Mouse (Mus musculus) MEL (cell line): ENCODE results near the gene Tlk1. TPM values are rescaled to one million over a fixed set of nuclear protein-coding genes. Genes with fewer than 3 reads are reported as not detected.

ENCODE experiments used
- DNase-seq: peaks from one replicate; pipeline ENCODE4 v3.0.0; 2011; ENCODE audit warnings: low read depth, low spot score
- H3K27ac ChIP-seq: 2 replicates; pipeline ENCODE4 v1.5.1; 2012; ENCODE audit warnings: low read depth, mild to moderate bottlenecking, control low read depth, low read length, moderate library complexity; ENCODE audit not compliant: control insufficient read depth
- H3K27me3 ChIP-seq, 2 experiments: fragments of 150-350 bp in 1 of 2; sonication (generic) in 1 of 2; 2 replicates each; pipeline ENCODE4 v1.6.1; 2012; ENCODE audit warnings: low read length in 2 of 2, mild to moderate bottlenecking in 2 of 2, improper control_type of control experiment in 1 of 2, moderate library complexity in 1 of 2; ENCODE audit not compliant: insufficient read depth in 2 of 2, control insufficient read depth in 1 of 2
- H3K36me3 ChIP-seq, 2 experiments: 2 replicates each; pipeline ENCODE4 v1.6.1; 2012 to 2014; ENCODE audit warnings: low read length in 2 of 2, improper control_type of control experiment in 1 of 2, inconsistent platforms in 1 of 2, mild to moderate bottlenecking in 1 of 2; ENCODE audit not compliant: insufficient read depth in 2 of 2, control insufficient read depth in 1 of 2
- H3K4me1 ChIP-seq, 2 experiments: fragments of 150-350 bp in 1 of 2; sonication (generic) in 1 of 2; 2 replicates each; pipeline ENCODE4 v1.6.1; 2012; ENCODE audit warnings: low read length in 2 of 2, improper control_type of control experiment in 1 of 2, mild to moderate bottlenecking in 1 of 2; ENCODE audit not compliant: insufficient read depth in 2 of 2, control insufficient read depth in 1 of 2
- H3K4me3 ChIP-seq, 2 experiments: fragments of 150-350 bp in 1 of 2; sonication (generic) in 1 of 2; 2 replicates each; pipeline ENCODE4 v1.5.1; 2012; ENCODE audit warnings: low read depth in 2 of 2, low read length in 2 of 2, mild to moderate bottlenecking in 2 of 2, moderate library complexity in 2 of 2, control low read depth in 1 of 2, improper control_type of control experiment in 1 of 2; ENCODE audit not compliant: control insufficient read depth in 1 of 2, insufficient read depth in 1 of 2
- H3K79me2 ChIP-seq: 2 replicates; pipeline ENCODE4 v1.6.1; 2012; ENCODE audit warnings: mild to moderate bottlenecking, low read length, moderate library complexity; ENCODE audit not compliant: control insufficient read depth, poor library complexity, insufficient read depth
- H3K9ac ChIP-seq: 2 replicates; pipeline ENCODE4 v1.6.1; 2012; ENCODE audit warnings: low read depth, mild to moderate bottlenecking, control low read depth, low read length, moderate library complexity; ENCODE audit not compliant: control insufficient read depth, poor library complexity, severe bottlenecking
- H3K9me3 ChIP-seq: fragments of 150-350 bp; sonication (generic); replicated peaks from 2 replicates; pipeline ENCODE4 v1.6.1; 2012; ENCODE audit warnings: mild to moderate bottlenecking, low read length, improper control_type of control experiment, moderate library complexity; ENCODE audit not compliant: insufficient read depth
- CTCF ChIP-seq, 3 experiments: IDR thresholded peaks in 2 of 3; conservative IDR thresholded peaks in 1 of 3; 2 replicates each; pipeline ENCODE4 v1.5.1; 2011 to 2012; ENCODE audit warnings: low read length in 3 of 3, low read depth in 2 of 3, mild to moderate bottlenecking in 2 of 3, improper control_type of control experiment in 1 of 3, inconsistent platforms in 1 of 3, mixed read lengths in 1 of 3, moderate library complexity in 1 of 3; ENCODE audit not compliant: control insufficient read depth in 1 of 3, insufficient read depth in 1 of 3, poor library complexity in 1 of 3, severe bottlenecking in 1 of 3
- E2F4 ChIP-seq: IDR thresholded peaks from 2 replicates; pipeline ENCODE4 v1.6.1; 2011; ENCODE audit warnings: low read depth, low read length, improper control_type of control experiment, borderline replicate concordance
- KAT2A ChIP-seq: conservative IDR thresholded peaks from 2 replicates; pipeline ENCODE4 v1.6.1; 2012; ENCODE audit warnings: low read depth, low read length, improper control_type of control experiment, inconsistent platforms
- NELFE ChIP-seq: IDR thresholded peaks from 2 replicates; pipeline ENCODE4 v1.6.1; 2011; ENCODE audit warnings: low read depth, low read length, improper control_type of control experiment
- POLR2A ChIP-seq, 2 experiments: IDR thresholded peaks; 2 replicates each; pipeline ENCODE4 v1.6.1; 2011 to 2012; ENCODE audit warnings: low read length in 2 of 2, mild to moderate bottlenecking in 2 of 2, control low read depth in 1 of 2, improper control_type of control experiment in 1 of 2, low read depth in 1 of 2, moderate library complexity in 1 of 2; ENCODE audit not compliant: control insufficient read depth in 1 of 2, insufficient read depth in 1 of 2, poor library complexity in 1 of 2
- SMC3 ChIP-seq: IDR thresholded peaks from 2 replicates; pipeline ENCODE4 v1.6.1; 2011; ENCODE audit warnings: low read depth, low read length, improper control_type of control experiment
- TBP ChIP-seq: IDR thresholded peaks from 2 replicates; pipeline ENCODE4 v1.8.0; 2011; ENCODE audit warnings: low read depth, low read length, improper control_type of control experiment
- ZNF384 ChIP-seq: IDR thresholded peaks from 2 replicates; pipeline ENCODE4 v1.6.1; 2012; ENCODE audit warnings: low read depth, mild to moderate bottlenecking, inconsistent platforms, low read length, improper control_type of control experiment
- polyA plus RNA-seq, 2 experiments: library from polyadenylated mRNA; stranded (reverse) in 1 of 2; unstranded in 1 of 2; fragments of >175 nt in 1 of 2; fragments of >200 nt in 1 of 2; gene quantifications; 2 replicates each; pipeline versions ENCODE4 v1.2.1 to v1.2.4; 2012; ENCODE audit warnings: low replicate concordance in 2 of 2, low read depth in 1 of 2; ENCODE audit not compliant: insufficient read length in 2 of 2, insufficient read depth in 1 of 2, missing spikeins in 1 of 2
- total RNA-seq: library from RNA; depleted of rRNA; stranded (reverse); fragments of 300-350 nt; gene quantifications from 2 replicates; pipeline ENCODE4 v1.2.3, GENCODE M21; 2012; rRNA removed

Gene Tlk1
- total and polyA plus RNA-seq, 3 experiments = 20.5 to 57.0 (median 56.6) TPM

- H3K9ac ChIP-seq = no peak overlapping the region
- H3K9me3 ChIP-seq = no peaks in the 10 kb centered on the region
These were observed 158.5 kb downstream of the Tlk1 start for GRCm38 (mm10) chr2:70667016-70667415.

GRCm38 (mm10) chr2:70663764-70664163, 161.8 kb downstream of the Tlk1 start:
- TF ChIP-seq ZNF384 (no peak), SMC3 (no peak), CTCF (IDR thresholded peaks at IDR 0.05 in 2 of 3, conservative IDR thresholded peaks at IDR 0.05 in 1 of 3; ENCODE audit: control insufficient read depth in 1 of 3, insufficient read depth in 1 of 3, low read depth in 2 of 3, low read length in 3 of 3, poor library complexity in 1 of 3, severe bottlenecking in 1 of 3) (peak in 1 of 3 experiments; percentile 37; a peak in 3 of 6 replicates), POLR2A (IDR thresholded peaks at IDR 0.05; ENCODE audit: control insufficient read depth in 1 of 2, insufficient read depth in 1 of 2, low read depth in 1 of 2, low read length in 2 of 2, poor library complexity in 1 of 2) (no peak), KAT2A (no peak), TBP (no peak)
- Histone ChIP-seq H3K9ac (no peak overlapping the region), H3K27me3 (no peaks in the 10 kb centered on the region), H3K9me3 (no peaks in the 10 kb centered on the region), H3K4me1 (peaks cover 7 to 18% of the 10 kb centered on the region in 2 experiments), H3K36me3 (peaks cover 8 to 31% of the 10 kb centered on the region in 2 experiments; a peak in 3 of 4 replicates), H3K4me3 (no peak overlapping the region), H3K79me2 (peaks cover 58% of the 10 kb centered on the region), H3K27ac (no peak overlapping the region)
- DNase-seq = peak; percentile 45

More at GRCm38 (mm10) chr2:70667016-70667415, 158.5 kb downstream of the Tlk1 start:
- Histone ChIP-seq H3K4me1 (peaks cover 7 to 11% of the 10 kb centered on the region in 2 experiments), H3K27me3 (no peaks in the 10 kb centered on the region), H3K79me2 (peaks cover 73% of the 10 kb centered on the region), H3K36me3 (peaks cover 8 to 27% of the 10 kb centered on the region in 2 experiments; a peak in 3 of 4 replicates), H3K4me3 (no peak overlapping the region), H3K27ac (no peak overlapping the region)
- no peak for DNase-seq
- no peak for TF ChIP-seq E2F4
- no peak for TF ChIP-seq SMC3
- no peak for TF ChIP-seq NELFE

Other genes with a start within 250 kb of the Tlk1 start
- gene Gorasp2, start 164.2 kb downstream of the Tlk1 start, total RNA-seq = 74.7 and 81.8 TPM in 2 replicates
- gene Gorasp2, start 164.2 kb downstream of the Tlk1 start, polyA plus RNA-seq = 100 to 1,000 TPM; 124 to 132 TPM
- 0.52 and 0.81 TPM in 2 replicates for gene Gm26558, start 163.6 kb downstream of the Tlk1 start, total RNA-seq
- under 1 TPM in 1 of 2 experiments, not detected in 1; 0.24 TPM for gene Gm26558, start 163.6 kb downstream of the Tlk1 start, polyA plus RNA-seq
- gene Dcaf17, start 229.6 kb upstream of the Tlk1 start, total RNA-seq = 15.1 and 16.3 TPM in 2 replicates
- 10 to 100 TPM in 1 of 2 experiments, not detected in 1; 16.3 TPM for gene Dcaf17, start 229.6 kb upstream of the Tlk1 start, polyA plus RNA-seq
- gene Mettl8, start 229.9 kb upstream of the Tlk1 start, total RNA-seq = 19.3 and 21.7 TPM in 2 replicates
- gene Mettl8, start 229.9 kb upstream of the Tlk1 start, polyA plus RNA-seq = 10 to 100 TPM in 1 of 2 experiments, not detected in 1; 20.0 TPM